Mouse (Mus musculus) erythroid progenitor cell, adult 5-6 weeks (primary cell): Measurements from ENCODE around the gene Bcl2. TPM values are rescaled to one million over a fixed set of nuclear protein-coding genes. Genes with fewer than 3 reads are reported as not detected.

Experiments used
- ATAC-seq: replicated peaks from 2 replicates; pipeline ENCODE4 v1.8.0; 2016; ENCODE audit warnings: moderate number of reproducible peaks, mild to moderate bottlenecking, moderate TSS enrichment, inconsistent platforms; ENCODE audit not compliant: poor library complexity, low FRiP score, severe bottlenecking
- total RNA-seq, 2 experiments: library from RNA; stranded (forward) in 1 of 2; stranded (reverse) in 1 of 2; fragments of 150-400 nt in 1 of 2; fragments of 186-747, 209-891 nt in 1 of 2; gene quantifications; 2 replicates each; pipeline versions ENCODE4 v1.2.3 to v1.2.4; 2015 to 2017; ENCODE audit warnings: low replicate concordance in 2 of 2

Bcl2 gene
- total RNA-seq, 2 experiments from 2014 or later = 1.1 to 6.7 TPM

- ATAC-seq = no peak
Measured at GRCm38 (mm10) chr1:106682829-106683228, 31.2 kb downstream of the Bcl2 start.

DNA sequence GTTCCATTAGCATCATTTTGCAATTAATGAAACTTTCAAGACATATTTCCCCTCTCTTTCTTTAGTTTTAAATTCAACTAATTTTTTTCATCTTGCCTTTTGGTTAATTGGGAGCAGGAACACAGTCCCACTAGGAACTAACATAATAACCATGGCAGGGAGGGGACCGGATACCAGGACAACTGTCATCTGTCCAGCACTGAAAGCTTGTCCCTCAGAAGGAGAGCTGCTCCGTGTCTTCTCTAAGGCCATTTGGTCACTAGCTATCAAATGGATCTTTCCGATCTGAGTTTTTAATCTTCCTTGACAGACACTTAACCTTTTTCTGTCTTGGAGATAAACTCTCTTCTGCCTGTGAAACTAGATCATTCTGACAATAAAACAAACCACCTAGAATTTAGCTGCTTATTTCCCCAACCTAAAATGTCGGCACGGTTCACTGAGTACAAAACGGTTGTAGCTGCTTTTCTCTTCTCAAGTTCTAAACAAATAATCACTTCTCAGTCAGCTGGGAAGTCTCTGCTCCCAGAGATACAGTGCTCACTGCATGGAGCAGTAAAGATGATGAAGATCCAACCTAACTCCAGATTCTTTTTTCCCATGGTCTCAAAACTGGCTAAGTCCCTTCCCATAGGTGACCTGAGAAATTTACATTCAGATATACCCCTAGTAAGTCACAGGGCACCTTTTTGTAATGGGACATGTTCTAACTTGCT is 34.1 kb downstream of the Bcl2 start:
- no peak for ATAC-seq

DNA sequence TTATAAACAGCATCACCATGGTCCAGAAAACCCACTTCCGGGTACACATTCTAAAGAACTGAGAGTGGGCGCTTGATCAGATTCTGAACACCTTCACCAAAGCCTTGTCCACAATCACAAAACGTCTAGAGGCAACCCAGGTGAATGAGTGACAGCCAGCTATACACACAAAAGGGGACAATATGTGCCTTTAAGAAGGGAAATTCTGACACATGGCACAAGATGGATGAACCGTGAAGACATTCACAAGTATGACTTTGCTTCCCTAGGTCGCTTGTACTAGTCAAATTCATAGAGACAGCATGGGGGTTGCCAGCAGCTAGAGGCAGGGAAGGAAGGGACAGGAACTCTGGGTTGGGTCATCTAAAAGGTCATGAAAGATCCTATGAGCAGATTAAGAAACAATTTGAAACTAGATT is 36.0 kb downstream of the Bcl2 start:
- no peak for ATAC-seq

GRCm38 (mm10) chr1:106666140-106667088 is 47.7 kb downstream of the Bcl2 start:
- no peak for ATAC-seq

DNA sequence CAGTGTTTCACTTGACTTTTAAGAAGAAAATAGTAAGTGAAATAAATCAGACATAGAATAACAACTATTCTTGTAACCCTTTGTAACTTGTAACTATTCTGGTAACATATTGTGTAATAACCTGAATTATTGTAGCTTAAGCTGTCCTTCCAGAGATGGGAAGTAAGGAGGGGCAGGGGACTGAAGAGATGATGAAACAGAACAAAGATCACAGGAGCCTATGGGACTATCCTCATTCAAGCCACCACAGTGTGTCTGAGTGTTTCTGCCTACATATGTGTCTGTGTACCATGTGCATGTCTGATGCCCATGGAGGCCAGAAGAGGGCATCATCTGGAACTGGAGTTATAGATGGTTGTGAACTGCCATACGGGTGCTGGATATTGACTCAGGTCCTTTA is 49.1 kb downstream of the Bcl2 start:
- ATAC-seq = no peak

- no peak for ATAC-seq
Measured at GRCm38 (mm10) chr1:106662486-106662885, 51.6 kb downstream of the Bcl2 start.

DNA sequence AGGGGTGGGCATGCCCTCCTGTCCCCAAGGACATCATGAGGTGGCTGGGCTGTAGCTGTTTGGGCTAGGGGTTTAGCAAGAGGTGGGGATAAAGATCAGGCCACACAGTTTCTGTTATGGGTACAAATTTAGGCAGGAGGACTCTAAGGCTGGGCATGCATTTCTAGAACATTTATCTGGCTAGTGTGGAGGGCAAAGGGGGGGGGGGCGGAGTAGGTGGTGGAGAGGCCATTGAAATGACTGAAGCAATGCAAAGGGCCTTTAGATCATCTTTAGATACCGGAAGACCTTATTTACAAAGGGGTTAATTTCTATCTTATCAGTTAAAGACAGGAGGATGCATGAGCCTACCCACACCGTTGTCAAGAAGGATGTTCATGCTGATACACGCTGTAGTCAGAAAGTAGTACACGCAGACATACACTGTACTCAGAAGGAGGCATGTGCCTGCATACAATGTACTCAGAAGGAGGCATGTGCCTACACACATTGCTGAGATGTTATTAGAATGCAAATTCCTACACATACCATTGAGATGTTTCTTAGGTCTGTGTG is 55.7 kb downstream of the Bcl2 start:
- no peak for ATAC-seq

- no peak for ATAC-seq
Measured at GRCm38 (mm10) chr1:106656207-106656738, 57.8 kb downstream of the Bcl2 start.

- ATAC-seq = no peak
Measured at GRCm38 (mm10) chr1:106654254-106654653, 59.8 kb downstream of the Bcl2 start.

- no peak for ATAC-seq
Measured at GRCm38 (mm10) chr1:106653441-106653860, 60.6 kb downstream of the Bcl2 start.

DNA sequence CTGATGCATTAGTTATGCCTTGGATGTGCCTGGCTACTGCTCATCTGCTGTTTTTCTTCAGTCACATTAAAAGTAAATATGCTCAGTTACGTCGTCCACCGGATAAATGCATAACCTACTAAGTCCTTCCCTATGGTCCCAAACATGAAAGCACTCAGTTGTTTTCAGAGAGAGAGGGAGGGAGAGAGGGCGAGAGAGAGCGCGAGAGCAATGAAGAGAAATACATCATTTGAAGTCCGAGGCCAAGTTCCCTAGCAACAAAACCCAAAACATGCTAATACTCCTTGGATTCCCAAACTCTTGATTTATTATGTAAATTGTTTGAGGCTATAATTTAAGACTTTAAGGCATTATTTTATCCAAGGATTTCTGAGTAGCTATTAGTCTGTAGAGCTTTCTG is 62.9 kb downstream of the Bcl2 start:
- no peak for ATAC-seq

- no peak for ATAC-seq
Measured at GRCm38 (mm10) chr1:106650427-106650826, 63.6 kb downstream of the Bcl2 start.

DNA sequence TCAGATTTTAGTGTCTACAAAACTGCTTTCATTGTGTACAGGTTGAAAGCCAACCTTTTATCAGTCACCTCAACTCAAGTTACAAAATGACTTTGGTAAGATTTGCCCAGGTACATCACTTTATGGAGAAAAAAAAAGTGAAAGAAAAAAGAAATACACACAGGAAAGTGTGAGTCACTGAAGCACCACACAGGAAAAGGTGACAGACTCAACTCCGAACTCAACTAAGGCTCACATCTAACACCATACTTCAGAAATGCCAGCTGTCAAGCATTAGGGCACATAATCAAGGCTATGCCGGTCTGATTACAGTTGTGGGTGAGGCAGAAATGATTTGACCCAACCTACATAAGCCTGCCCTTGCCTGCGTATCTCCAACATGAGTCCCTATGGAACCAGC is 66.7 kb downstream of the Bcl2 start:
- ATAC-seq = no peak

- no peak for ATAC-seq
Measured at GRCm38 (mm10) chr1:106644566-106644965, 69.5 kb downstream of the Bcl2 start.

- ATAC-seq = no peak
Measured at GRCm38 (mm10) chr1:106643527-106643926, 70.5 kb downstream of the Bcl2 start.

GRCm38 (mm10) chr1:106640577-106640976 is 73.5 kb downstream of the Bcl2 start:
- no peak for ATAC-seq

- ATAC-seq = no peak
Measured at GRCm38 (mm10) chr1:106637705-106638104, 76.4 kb downstream of the Bcl2 start.

DNA sequence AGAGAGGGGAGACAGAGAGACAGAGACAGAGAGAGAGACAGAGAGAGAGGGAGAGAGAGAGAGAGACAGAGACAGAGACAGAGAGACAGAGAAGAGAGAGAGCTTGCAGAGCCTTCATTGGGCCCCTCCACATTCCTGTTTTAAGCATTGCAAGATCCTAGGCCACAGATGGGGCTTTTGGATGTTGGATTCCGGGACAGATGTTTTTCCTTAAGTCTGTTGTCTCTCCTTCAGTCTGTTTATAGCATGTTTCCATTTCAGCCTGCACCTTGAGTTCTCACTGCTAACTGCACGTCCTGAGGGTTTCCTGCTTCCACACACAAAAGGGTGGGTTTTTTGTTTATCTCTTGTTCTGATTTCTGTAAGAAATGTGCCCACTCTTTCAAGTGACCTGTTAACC is 77.4 kb downstream of the Bcl2 start:
- ATAC-seq = no peak

- no peak for ATAC-seq
Measured at GRCm38 (mm10) chr1:106633207-106633606, 80.9 kb downstream of the Bcl2 start.

GRCm38 (mm10) chr1:106631869-106632463 is 82.1 kb downstream of the Bcl2 start:
- no peak for ATAC-seq
